Mouse (Mus musculus) lung, adult 2 months (tissue): ENCODE results near the gene Umod.

Experiments
- CTCF ChIP-seq: fragments of 200-500 bp; IDR thresholded peaks from 2 replicates; pipeline ENCODE4 v1.5.1; 2011; ENCODE audit warnings: mild to moderate bottlenecking, low read length, control low read depth; ENCODE audit not compliant: insufficient read depth
- POLR2A ChIP-seq: fragments of 200-500 bp; IDR thresholded peaks from 2 replicates; pipeline ENCODE4 v1.6.1; 2011; ENCODE audit warnings: low read depth, mild to moderate bottlenecking, control low read depth, low read length, borderline replicate concordance; ENCODE audit errors: extremely low read depth

DNA sequence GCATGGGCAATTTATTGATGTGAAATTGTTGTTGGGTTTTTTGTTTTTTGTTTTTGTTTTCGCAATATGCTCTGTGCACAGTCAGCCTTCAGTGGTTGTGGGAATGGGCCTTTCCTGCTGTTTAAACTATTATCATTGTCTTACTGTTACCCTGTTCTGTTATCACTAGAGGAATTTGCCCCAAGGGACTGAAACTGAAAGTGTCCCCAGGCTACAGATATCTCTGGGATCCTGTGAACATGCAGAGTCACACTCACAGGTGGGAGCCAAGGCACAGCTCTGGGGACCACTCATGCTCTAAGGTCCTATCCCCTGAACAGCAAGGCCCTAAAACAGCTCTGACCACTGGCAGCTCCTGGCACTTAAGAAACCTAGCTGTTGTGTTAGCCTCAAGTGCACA lies 48.1 kb upstream of the Umod start:
- no peak for TF ChIP-seq CTCF
- TF ChIP-seq POLR2A: no peak
